Mouse (Mus musculus): ENCODE measurements around the gene Gm26938. TPM values are rescaled to one million over a fixed set of nuclear protein-coding genes. Genes with fewer than 3 reads are reported as not detected.

Gene Gm26938
- polyA plus RNA-seq, 1 experiment from 2014 or later: not detected

DNA sequence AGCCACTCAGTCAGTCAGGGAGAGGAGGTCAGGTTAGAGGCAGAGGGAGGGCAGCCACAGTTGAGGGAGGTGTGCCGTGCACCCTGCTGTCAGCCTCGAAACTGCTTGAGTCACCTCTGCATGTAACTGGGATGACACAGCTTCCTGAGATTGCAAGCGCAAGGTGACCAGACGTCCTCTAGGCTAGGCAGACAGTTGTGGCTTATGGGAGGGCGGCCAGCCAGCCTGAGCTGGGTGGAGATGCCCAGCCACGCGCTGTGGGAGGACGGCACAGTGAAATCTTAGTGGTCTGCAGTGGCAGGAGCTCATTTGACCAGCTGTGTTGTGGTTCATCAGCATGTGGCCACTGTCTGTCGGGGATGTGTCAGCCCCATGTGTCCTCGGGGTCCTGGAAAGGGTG is 31.3 kb downstream of the Gm26938 start:
- H3K27me3 ChIP-seq (ENCODE audit: control insufficient read depth, insufficient read depth, low read length): no peaks in the 10 kb centered on the region
- H3K36me3 ChIP-seq (ENCODE audit: control insufficient read depth, insufficient read depth, low read length): peaks cover 1% of the 10 kb centered on the region; the same call in 1 of the 2 replicates
- H3K9ac ChIP-seq (ENCODE audit: low read depth, low read length): 0 out of 2 replicates have a peak overlapping the region, but pooled peaks have one; percentile 50
- 48% methylated on average over 10 of the region's 10 CpGs for WGBS (ENCODE audit: insufficient replicate concordance)
- H3K27ac ChIP-seq (ENCODE audit: low read depth, low read length): peak overlapping the region; percentile 94
- H3K9me3 ChIP-seq (replicated peaks; ENCODE audit: control insufficient read depth, low read length): no peaks in the 10 kb centered on the region
- no peak for ATAC-seq (replicated peaks; ENCODE audit: insufficient number of reproducible peaks, low FRiP score, low TSS enrichment)
- peaks cover 78% of the 10 kb centered on the region for H3K4me1 ChIP-seq (ENCODE audit: control insufficient read depth, insufficient read depth, low read length)
- no peak overlapping the region for H3K4me3 ChIP-seq (ENCODE audit: low read depth, low read length)
- H3K4me2 ChIP-seq: peak overlapping the region; percentile 14; the same call in 1 of the 2 replicates

DNA sequence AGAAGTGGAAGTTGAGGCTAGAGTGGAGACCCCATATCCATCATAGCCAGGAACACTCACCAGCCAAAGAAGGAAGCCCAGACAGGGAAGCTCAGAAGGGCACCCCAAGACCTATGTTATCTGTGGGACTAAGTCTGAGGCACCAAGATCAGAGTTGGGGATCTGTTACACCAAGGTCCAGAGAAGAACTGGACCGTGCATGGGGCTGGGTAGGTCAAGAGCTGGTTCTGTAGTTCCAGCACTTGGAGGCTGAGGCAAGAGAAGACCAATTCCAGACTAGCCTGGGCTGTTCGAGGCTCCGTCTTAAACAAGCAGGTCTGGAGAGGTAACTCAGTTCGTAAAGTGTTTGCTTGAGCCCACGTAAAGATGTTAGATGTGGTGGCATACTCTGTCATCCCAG is 32.1 kb downstream of the Gm26938 start:
- peak overlapping the region; percentile 82 for H3K27ac ChIP-seq (ENCODE audit: low read depth, low read length)
- no peaks in the 10 kb centered on the region for H3K36me3 ChIP-seq (ENCODE audit: control insufficient read depth, insufficient read depth, low read length)
- no peaks in the 10 kb centered on the region for H3K9me3 ChIP-seq (replicated peaks; ENCODE audit: control insufficient read depth, low read length)
- H3K27me3 ChIP-seq (ENCODE audit: control insufficient read depth, insufficient read depth, low read length): no peaks in the 10 kb centered on the region
- H3K4me3 ChIP-seq (ENCODE audit: low read depth, low read length): peak overlapping the region; percentile 85
- 81% methylated on average over 5 of the region's 5 CpGs for WGBS (ENCODE audit: insufficient replicate concordance)
- peaks cover 75% of the 10 kb centered on the region for H3K4me1 ChIP-seq (ENCODE audit: control insufficient read depth, insufficient read depth, low read length)
- peak overlapping the region; percentile 94 for H3K4me2 ChIP-seq
- no peak overlapping the region; the same call in 1 of the 2 replicates for H3K9ac ChIP-seq (ENCODE audit: low read depth, low read length)
- ATAC-seq (replicated peaks; ENCODE audit: insufficient number of reproducible peaks, low FRiP score, low TSS enrichment): no peak

DNA sequence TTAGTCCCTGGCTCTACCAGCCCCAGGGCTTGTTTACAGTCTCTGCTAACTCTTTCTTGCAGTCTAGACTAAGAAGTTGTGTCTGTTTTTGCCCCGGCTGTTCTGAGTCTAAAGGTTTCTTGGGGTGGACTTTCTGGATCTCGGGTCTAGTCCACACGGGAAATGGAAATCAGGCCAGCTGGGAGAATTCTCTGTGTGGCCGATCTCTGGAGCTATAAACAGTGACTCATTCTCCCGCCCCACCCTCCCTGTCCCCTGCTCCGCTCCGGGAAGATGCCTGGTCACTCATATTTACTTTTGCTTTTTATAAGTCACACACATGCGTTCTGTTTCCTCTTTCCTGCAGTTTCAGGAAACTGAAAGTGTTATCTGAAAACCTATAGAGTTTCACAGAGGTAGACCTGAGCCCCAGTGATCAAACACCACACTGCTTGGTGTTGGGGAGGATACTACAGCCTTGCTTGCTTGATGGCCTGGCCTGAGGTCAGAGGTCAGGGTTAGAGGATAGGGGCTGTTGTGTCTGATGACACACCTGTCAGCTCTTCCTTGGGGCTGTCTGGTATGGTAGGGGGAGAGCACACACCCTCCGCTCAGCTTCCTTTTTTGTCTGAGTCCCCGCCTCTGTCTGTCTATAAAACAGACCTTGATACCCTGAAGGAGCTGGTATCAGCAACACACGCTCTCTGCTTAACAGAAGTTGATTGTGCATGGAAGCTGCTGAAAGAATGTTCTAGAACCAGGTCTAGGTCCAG is 32.7 kb downstream of the Gm26938 start:
- no peaks in the 10 kb centered on the region for H3K27me3 ChIP-seq (ENCODE audit: control insufficient read depth, insufficient read depth, low read length)
- H3K4me1 ChIP-seq (ENCODE audit: control insufficient read depth, insufficient read depth, low read length): peaks cover 69% of the 10 kb centered on the region
- peak overlapping the region; percentile 85 for H3K4me3 ChIP-seq (ENCODE audit: low read depth, low read length)
- 23% methylated on average over 11 of the region's 11 CpGs for WGBS (ENCODE audit: insufficient replicate concordance)
- H3K4me2 ChIP-seq: peak overlapping the region; percentile 94
- H3K36me3 ChIP-seq (ENCODE audit: control insufficient read depth, insufficient read depth, low read length): no peaks in the 10 kb centered on the region
- peak overlapping the region; percentile 82 for H3K27ac ChIP-seq (ENCODE audit: low read depth, low read length)
- H3K9me3 ChIP-seq (replicated peaks; ENCODE audit: control insufficient read depth, low read length): no peaks in the 10 kb centered on the region
- no peak for ATAC-seq (replicated peaks; ENCODE audit: insufficient number of reproducible peaks, low FRiP score, low TSS enrichment)
- peak overlapping the region; percentile 84 for H3K9ac ChIP-seq (ENCODE audit: low read depth, low read length)

DNA sequence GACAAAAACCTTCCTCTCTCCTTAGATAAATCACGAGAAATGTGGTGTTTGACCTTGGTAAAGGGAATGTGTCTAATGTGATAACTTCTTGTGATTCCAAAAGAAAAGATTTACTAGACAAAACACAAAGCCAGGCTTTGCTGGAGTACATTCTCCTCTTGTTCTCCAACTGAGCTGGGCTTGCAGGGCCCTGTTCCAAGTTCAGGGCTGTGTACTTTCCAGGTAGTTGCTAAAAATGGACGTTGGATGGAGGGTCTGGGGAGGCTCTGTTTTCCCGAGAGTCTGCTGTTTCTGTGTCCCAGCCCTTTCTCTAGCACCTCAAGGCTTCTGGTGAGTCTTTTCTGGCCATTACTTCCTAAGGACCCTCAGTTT is 33.3 kb downstream of the Gm26938 start:
- no peaks in the 10 kb centered on the region for H3K9me3 ChIP-seq (replicated peaks; ENCODE audit: control insufficient read depth, low read length)
- H3K4me1 ChIP-seq (ENCODE audit: control insufficient read depth, insufficient read depth, low read length): peaks cover 64% of the 10 kb centered on the region
- 23% methylated on average over 3 of the region's 3 CpGs for WGBS (ENCODE audit: insufficient replicate concordance)
- no peaks in the 10 kb centered on the region for H3K27me3 ChIP-seq (ENCODE audit: control insufficient read depth, insufficient read depth, low read length)
- H3K36me3 ChIP-seq (ENCODE audit: control insufficient read depth, insufficient read depth, low read length): no peaks in the 10 kb centered on the region
- no peak for ATAC-seq (replicated peaks; ENCODE audit: insufficient number of reproducible peaks, low FRiP score, low TSS enrichment)
- H3K9ac ChIP-seq (ENCODE audit: low read depth, low read length): peak overlapping the region; percentile 84
- peak overlapping the region; percentile 82 for H3K27ac ChIP-seq (ENCODE audit: low read depth, low read length)
- H3K4me3 ChIP-seq (ENCODE audit: low read depth, low read length): peak overlapping the region; percentile 85
- peak overlapping the region; percentile 94 for H3K4me2 ChIP-seq

DNA sequence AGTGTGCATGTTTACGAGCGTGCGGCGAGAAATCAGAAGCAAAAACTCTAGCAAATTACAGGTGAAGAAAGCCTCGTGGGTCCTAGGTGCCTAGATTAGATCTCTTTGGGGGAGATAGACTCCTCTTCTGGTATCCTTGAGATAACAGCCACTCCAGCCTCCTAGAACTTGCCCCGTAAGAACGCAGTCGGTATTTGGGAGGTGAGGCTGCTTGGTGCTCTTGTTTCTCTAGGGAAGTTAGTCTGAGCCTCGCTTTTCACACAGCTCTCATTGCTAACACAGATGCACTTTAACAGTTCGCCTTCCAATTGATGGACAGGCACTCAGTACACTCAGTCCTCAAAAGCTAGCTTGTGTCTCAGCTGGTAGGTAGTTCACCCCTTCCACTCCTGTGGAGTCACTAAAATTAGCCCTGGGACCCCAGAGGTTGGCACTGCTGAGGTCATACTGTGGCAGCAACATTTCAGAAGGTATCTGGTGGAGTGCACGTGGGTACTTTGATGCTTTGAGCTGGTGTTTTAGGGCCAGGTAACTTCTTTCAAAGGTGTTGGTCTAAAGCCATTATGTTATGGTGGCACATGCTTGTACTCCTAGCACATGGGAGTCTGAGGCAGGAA is 33.9 kb downstream of the Gm26938 start:
- peak overlapping the region; percentile 85 for H3K4me3 ChIP-seq (ENCODE audit: low read depth, low read length)
- H3K9me3 ChIP-seq (replicated peaks; ENCODE audit: control insufficient read depth, low read length): no peaks in the 10 kb centered on the region
- H3K4me1 ChIP-seq (ENCODE audit: control insufficient read depth, insufficient read depth, low read length): peaks cover 57% of the 10 kb centered on the region
- H3K36me3 ChIP-seq (ENCODE audit: control insufficient read depth, insufficient read depth, low read length): no peaks in the 10 kb centered on the region
- H3K27ac ChIP-seq (ENCODE audit: low read depth, low read length): peak overlapping the region; percentile 82
- H3K27me3 ChIP-seq (ENCODE audit: control insufficient read depth, insufficient read depth, low read length): no peaks in the 10 kb centered on the region
- 11% methylated on average over 11 of the region's 11 CpGs for WGBS (ENCODE audit: insufficient replicate concordance)
- H3K9ac ChIP-seq (ENCODE audit: low read depth, low read length): peak overlapping the region; percentile 84
- ATAC-seq (replicated peaks; ENCODE audit: insufficient number of reproducible peaks, low FRiP score, low TSS enrichment): no peak
- H3K4me2 ChIP-seq: peak overlapping the region; percentile 94

DNA sequence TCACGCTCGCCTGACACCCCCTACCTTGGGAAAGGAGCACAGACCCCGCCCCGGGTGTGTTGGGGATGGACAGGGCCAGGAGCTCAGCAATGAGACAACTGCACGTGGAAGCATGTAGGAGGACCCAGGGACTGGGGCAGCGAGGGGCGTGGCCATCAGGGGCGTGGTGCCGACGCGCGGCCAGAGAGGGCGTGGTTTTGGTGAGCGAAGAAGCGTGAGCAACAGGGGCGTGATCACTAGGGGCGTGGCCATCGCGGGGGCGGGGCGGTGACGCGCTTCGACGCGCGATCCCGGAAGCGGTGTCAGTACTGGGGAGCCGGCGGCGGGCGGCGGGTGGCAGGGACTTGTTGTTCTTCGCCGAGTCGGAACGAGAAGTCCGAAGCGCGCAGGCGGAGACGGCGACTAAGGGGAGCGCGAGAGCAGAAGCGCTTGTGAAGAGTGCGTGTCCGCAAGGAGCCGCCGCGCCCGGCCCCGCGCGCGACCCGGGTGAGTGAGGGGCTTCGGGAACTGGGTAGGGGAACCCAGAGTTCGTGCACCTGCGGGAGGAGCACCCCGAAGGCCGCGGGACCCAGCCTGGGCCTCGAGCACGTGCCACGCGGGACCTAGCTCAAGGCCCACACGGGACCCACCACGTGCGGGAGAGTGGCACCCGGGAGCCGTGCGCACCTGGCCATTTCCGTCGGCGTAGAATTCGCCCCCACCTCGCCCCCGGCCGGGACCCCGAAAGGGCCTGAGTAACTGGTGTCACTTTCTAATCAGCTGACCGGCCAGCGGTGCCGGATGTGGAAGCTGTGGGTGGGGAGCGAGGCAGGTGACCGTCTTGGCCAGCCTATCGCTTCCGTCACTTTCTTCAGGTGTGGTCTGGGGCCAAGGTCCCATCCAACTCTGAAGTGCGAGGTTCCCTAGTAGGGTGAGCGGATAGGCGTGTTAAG is 34.7 kb downstream of the Gm26938 start, which contains the start of gene Mafk:
TSS of gene Mafk (plus strand) at position 287 of the 932 bp plus-strand sequence.
- Histone ChIP-seq H3K4me2 (peak within 1 kb of the TSS; percentile 94), H3K9me3 (replicated peaks; ENCODE audit: control insufficient read depth, low read length) (no peaks in the 10 kb centered on the region), H3K27me3 (ENCODE audit: control insufficient read depth, insufficient read depth, low read length) (no peaks in the 10 kb centered on the region), H3K4me1 (ENCODE audit: control insufficient read depth, insufficient read depth, low read length) (peaks cover 49% of the 10 kb centered on the region), H3K9ac (ENCODE audit: low read depth, low read length) (peak within 1 kb of the TSS; percentile 84), H3K4me3 (ENCODE audit: low read depth, low read length) (peak within 1 kb of the TSS; percentile 85), H3K36me3 (ENCODE audit: control insufficient read depth, insufficient read depth, low read length) (no peaks in the 10 kb centered on the region), H3K27ac (ENCODE audit: low read depth, low read length) (peak within 1 kb of the TSS; percentile 82)
- under 1% methylated on average over 92 of the region's 92 CpGs for WGBS (ENCODE audit: insufficient replicate concordance)
- ATAC-seq (replicated peaks; ENCODE audit: insufficient number of reproducible peaks, low FRiP score, low TSS enrichment): peak; percentile 81

DNA sequence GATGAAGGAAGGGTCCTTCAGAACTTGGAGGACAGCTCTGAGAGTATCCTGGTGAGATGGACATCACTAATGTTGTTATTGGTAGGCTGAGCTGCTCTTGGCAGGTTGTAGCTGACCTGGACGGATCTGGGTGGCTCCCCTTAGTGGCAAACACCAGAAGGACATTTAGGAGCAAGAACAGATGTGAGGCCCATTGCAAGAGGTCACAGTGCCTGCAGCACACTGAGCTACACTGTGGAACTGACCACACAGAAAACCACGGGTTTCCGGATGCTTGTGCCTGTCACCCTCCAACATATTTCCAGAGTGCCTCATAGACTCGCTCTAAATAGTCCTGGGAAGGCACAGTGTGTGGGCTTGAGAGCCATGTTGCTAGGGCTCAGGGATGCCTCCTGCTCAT is 36.7 kb downstream of the Gm26938 start:
- Histone ChIP-seq H3K9ac (ENCODE audit: low read depth, low read length) (no peak overlapping the region), H3K4me2 (no peak overlapping the region), H3K4me3 (ENCODE audit: low read depth, low read length) (no peak overlapping the region), H3K27ac (ENCODE audit: low read depth, low read length) (no peak overlapping the region), H3K36me3 (ENCODE audit: control insufficient read depth, insufficient read depth, low read length) (no peaks in the 10 kb centered on the region), H3K9me3 (replicated peaks; ENCODE audit: control insufficient read depth, low read length) (no peaks in the 10 kb centered on the region), H3K27me3 (ENCODE audit: control insufficient read depth, insufficient read depth, low read length) (no peaks in the 10 kb centered on the region), H3K4me1 (ENCODE audit: control insufficient read depth, insufficient read depth, low read length) (peaks cover 29% of the 10 kb centered on the region)
- WGBS (ENCODE audit: insufficient replicate concordance): 47% methylated on average over 4 of the region's 4 CpGs
- no peak for ATAC-seq (replicated peaks; ENCODE audit: insufficient number of reproducible peaks, low FRiP score, low TSS enrichment)

DNA sequence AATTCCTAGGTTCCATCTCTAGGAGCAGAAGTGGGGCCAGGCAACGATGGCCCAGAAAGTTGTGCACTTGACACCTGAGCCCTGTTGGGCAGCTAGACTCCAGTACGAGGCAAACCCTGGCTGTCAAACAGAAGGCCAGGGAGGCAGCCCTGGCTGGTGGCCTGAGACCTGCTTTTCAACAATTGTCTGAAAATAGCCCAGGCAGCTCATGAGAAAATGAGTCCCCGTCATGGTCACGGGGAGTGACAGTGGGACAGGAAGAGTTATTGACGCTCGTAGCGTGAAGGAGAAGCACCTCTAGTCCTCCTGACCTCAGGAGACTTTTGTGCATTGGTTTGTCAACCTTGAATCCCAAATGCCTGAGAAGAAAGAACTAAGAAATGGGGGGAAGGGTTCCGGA is 44.8 kb downstream of the Gm26938 start:
- 74% methylated on average over 8 of the region's 8 CpGs for WGBS (ENCODE audit: insufficient replicate concordance)

More for the DNA sequence above, 44.8 kb downstream of the Gm26938 start:
- Histone ChIP-seq H3K4me2 (no peak overlapping the region), H3K9me3 (replicated peaks; ENCODE audit: control insufficient read depth, low read length) (no peaks in the 10 kb centered on the region), H3K4me3 (ENCODE audit: low read depth, low read length) (no peak overlapping the region), H3K9ac (ENCODE audit: low read depth, low read length) (no peak overlapping the region), H3K27me3 (ENCODE audit: control insufficient read depth, insufficient read depth, low read length) (no peaks in the 10 kb centered on the region), H3K27ac (ENCODE audit: low read depth, low read length) (no peak overlapping the region), H3K36me3 (ENCODE audit: control insufficient read depth, insufficient read depth, low read length) (no peaks in the 10 kb centered on the region), H3K4me1 (ENCODE audit: control insufficient read depth, insufficient read depth, low read length) (no peaks in the 10 kb centered on the region)
- no peak for ATAC-seq (replicated peaks; ENCODE audit: insufficient number of reproducible peaks, low FRiP score, low TSS enrichment)
